Mouse (Mus musculus) brain, embryonic 14.5 days (tissue): ENCODE measurements around the gene Gimap7.

Source experiments
- CTCF ChIP-seq: fragments of 200-500 bp; IDR thresholded peaks from 2 replicates; pipeline ENCODE4 v1.5.1; 2012; ENCODE audit warnings: inconsistent platforms, mild to moderate bottlenecking, moderate library complexity, borderline replicate concordance; ENCODE audit not compliant: insufficient read depth, insufficient read length; ENCODE audit errors: extremely low read depth
- POLR2A ChIP-seq: fragments of 200-500 bp; IDR thresholded peaks from 2 replicates; pipeline ENCODE4 v1.6.1; 2012; ENCODE audit warnings: mild to moderate bottlenecking, inconsistent platforms, borderline replicate concordance; ENCODE audit not compliant: poor library complexity, insufficient read depth, insufficient read length, severe bottlenecking; ENCODE audit errors: extremely low read depth

GRCm38 (mm10) chr6:48725476-48725875 lies 7.1 kb downstream of the Gimap7 start:
- TF ChIP-seq CTCF (no peak), POLR2A (no peak)
